Mouse (Mus musculus): ENCODE data around the gene Rab15. TPM values are rescaled to one million over a fixed set of nuclear protein-coding genes. Genes with fewer than 3 reads are reported as not detected.
A peak's percentile ranks its signal among the peaks of the same experiment; 100 is the strongest.

The Rab15 gene
- polyA plus RNA-seq, 1 experiment from 2014 or later = 0.31 TPM

DNA sequence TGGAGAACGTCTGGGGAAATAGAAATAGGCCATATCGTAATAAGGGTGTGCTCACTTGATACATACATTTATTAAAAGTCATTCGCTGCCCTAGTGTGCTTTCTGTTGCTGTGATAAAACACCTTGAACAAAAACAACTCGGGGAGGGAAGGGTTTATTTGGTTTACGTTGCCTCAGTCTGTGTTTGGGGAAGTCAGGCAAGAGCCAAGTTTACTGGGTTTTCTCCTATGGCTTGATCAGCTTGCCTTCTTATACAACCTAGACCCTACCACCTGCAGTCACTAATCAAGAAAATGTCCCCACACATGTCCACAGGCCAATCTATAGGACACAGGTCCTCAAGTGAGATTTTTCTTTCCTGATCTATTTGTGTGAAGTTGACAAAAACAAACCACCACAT lies 51.2 kb downstream of the Rab15 start:
- no peak for ATAC-seq
- WGBS (ENCODE audit: insufficient replicate concordance) = 79% methylated on average over 5 of the region's 5 CpGs
- H3K4me1 ChIP-seq = peaks cover 6% of the 10 kb centered on the region

DNA sequence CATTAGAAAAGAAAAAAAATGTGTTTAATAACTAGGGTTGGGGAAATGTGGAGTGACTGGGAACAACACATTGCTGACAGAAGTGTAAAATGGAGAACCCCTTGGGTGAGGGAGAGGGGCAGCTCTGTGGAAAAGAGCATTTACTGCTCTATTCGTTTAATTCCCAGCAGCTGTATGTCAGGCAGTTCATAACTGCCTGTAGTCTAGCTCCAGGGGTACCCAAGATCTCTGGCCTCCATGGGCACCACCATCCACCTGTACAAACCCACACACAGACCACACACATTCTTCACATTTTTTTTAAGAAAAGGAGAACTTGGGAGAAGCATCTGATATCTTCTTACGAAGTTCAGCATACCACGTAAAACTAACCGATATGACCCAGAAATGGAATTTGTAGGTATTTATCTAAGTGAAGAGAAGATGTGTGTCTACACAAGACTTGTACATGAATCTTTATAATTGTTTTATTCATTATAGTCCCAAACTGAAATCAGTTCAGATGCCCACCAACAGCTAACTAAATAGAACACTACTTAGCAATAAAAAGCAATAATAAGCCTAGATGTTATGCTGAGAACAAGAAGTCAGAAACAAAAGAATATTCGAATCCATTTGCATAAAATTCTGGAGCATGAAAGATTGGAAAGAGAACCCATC lies 51.7 kb downstream of the Rab15 start:
- H3K9me3 ChIP-seq (replicated peaks) = no peaks in the 10 kb centered on the region
- H3K4me1 ChIP-seq = peaks cover 12% of the 10 kb centered on the region
- no peak overlapping the region for H3K4me3 ChIP-seq
- no peak for ATAC-seq
- H3K4me2 ChIP-seq = no peak overlapping the region
- peaks cover 7% of the 10 kb centered on the region for H3K36me3 ChIP-seq
- no peak overlapping the region for H3K27ac ChIP-seq
- no peak overlapping the region for H3K9ac ChIP-seq
- 81% methylated on average over 5 of the region's 5 CpGs for WGBS (ENCODE audit: insufficient replicate concordance)
- H3K27me3 ChIP-seq (replicated peaks) = no peaks in the 10 kb centered on the region

More for the DNA sequence above, 51.2 kb downstream of the Rab15 start:
- Histone ChIP-seq H3K9ac (no peak overlapping the region), H3K27ac (no peak overlapping the region), H3K9me3 (replicated peaks) (no peaks in the 10 kb centered on the region), H3K4me2 (no peak overlapping the region), H3K27me3 (replicated peaks) (no peaks in the 10 kb centered on the region), H3K36me3 (peaks cover 10% of the 10 kb centered on the region), H3K4me3 (no peak overlapping the region)

DNA sequence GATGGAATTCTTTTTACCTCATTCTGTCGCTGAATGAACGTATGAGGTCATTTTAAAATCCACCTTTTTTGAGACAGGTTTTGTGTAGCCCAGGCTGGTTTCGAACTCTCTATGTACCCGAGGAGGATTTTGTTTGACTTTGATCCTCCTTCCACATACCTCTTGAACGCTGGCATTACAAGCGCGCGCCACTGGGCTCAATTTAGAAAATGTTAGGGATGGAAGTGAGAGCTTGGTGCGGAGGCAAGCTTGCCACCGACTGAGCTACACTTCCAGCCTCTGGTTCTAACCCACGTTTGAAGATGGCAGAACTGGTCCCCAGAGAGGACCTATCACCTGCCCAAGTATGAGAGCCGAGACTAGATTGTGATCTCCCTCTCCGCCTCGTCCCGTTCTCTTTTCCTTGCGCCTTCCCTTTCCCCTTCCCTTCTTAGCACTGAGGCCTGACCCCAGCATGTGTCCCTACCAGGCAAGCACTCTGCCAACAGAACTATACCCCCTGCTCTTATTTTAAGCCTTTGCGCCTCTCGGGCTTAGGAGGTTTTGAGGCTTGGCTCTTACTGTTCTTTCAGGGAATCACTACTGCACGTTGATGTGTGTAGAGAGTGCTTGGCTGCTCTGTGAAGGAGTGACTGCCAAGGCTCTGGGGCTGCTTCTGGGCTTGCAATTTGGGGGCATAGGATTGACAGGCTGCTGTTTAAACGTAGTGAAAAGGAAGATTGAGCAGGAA lies 56.6 kb downstream of the Rab15 start:
- Histone ChIP-seq H3K9ac (peak overlapping the region; percentile 81), H3K4me2 (peak overlapping the region; percentile 74), H3K27ac (peak overlapping the region; percentile 90), H3K4me3 (peak overlapping the region; percentile 78), H3K36me3 (no peaks in the 10 kb centered on the region), H3K9me3 (replicated peaks) (no peaks in the 10 kb centered on the region), H3K4me1 (peaks cover 21% of the 10 kb centered on the region), H3K27me3 (replicated peaks) (no peaks in the 10 kb centered on the region; the same call in 1 of the 2 replicates)
- WGBS (ENCODE audit: insufficient replicate concordance) = 26% methylated on average over 20 of the region's 20 CpGs
- ATAC-seq = peak; percentile 1; the same call in 1 of the 2 replicates

DNA sequence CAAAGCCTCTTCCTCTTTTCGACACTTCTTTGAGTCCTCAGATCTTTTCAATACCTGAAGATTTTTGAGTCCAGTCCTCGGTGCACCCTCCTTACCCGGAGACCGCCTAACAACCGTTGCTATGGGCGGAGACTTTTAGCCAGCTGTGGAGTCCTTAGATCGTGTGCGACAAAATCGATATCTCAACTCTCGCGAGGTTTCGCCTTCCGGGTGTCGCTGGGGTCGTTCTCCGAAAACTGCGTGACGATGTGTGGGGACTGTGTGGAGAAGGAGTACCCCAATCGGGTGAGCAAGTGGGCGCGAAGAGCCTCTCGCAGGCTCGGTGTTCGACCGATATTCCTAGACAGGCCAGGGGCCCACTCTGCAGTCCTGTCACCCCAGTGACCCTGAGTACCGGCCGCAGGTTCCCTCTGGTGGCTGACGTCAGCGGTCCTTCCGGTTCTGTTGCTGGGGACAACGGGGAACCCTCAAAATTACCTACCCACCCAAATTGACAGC lies 57.3 kb downstream of the Rab15 start, which contains the start of the genes Churc1 and Fntb:
Gene Churc1, plus strand, starts transcription at position 185 of the 498 bp plus-strand sequence.
Gene Fntb, plus strand, starts transcription at position 236 of the 498 bp plus-strand sequence.
- ATAC-seq = peak; percentile 98
- no peaks in the 10 kb centered on the region for H3K9me3 ChIP-seq (replicated peaks)
- peaks cover 21% of the 10 kb centered on the region for H3K4me1 ChIP-seq
- peak within 1 kb of the TSS; percentile 78 for H3K4me3 ChIP-seq
- peak within 1 kb of the TSS; percentile 90 for H3K27ac ChIP-seq
- WGBS (ENCODE audit: insufficient replicate concordance) = under 1% methylated on average over 31 of the region's 31 CpGs
- no peaks in the 10 kb centered on the region for H3K36me3 ChIP-seq
- H3K9ac ChIP-seq = peak within 1 kb of the TSS; percentile 81
- no peaks in the 10 kb centered on the region; the same call in 1 of the 2 replicates for H3K27me3 ChIP-seq (replicated peaks)
- H3K4me2 ChIP-seq = peak within 1 kb of the TSS; percentile 74

DNA sequence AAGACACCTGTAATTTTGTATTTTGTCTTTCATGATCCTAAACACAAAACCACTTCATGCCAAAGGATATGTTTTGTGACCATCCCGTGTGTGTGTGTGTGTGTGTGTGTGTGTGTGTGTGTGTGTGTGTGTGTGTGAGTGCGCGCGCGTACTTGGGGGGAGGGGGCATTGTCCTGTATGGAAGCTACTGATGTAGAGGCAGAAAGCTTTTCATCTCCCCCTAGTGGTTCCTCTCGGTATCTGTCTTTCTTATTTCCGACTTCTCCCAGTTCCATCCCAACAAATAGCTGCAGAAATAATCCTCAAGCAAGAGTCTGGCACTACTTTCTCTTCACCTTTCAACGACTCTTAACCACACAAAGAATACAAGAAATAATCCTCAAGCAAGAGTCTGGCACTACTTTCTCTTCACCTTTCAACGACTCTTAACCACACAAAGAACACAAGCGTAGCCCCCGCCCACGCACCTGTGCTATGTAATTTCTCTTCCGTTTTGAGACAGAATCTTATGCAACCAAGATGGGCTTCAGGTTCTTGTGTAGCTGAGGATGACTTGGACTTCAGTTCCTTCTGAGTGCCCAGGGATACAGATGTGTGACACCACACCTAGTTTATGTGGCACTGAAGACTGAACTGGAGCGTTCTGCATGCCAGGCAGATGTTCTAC lies 69.9 kb downstream of the Rab15 start:
- ATAC-seq = no peak
- WGBS (ENCODE audit: insufficient replicate concordance) = 35% methylated on average over 14 of the region's 14 CpGs
- Histone ChIP-seq H3K9ac (no peak overlapping the region), H3K9me3 (replicated peaks) (peaks cover 4% of the 10 kb centered on the region), H3K36me3 (no peaks in the 10 kb centered on the region), H3K27me3 (replicated peaks) (peaks cover 10% of the 10 kb centered on the region), H3K4me3 (no peak overlapping the region), H3K4me1 (no peaks in the 10 kb centered on the region), H3K27ac (no peak overlapping the region), H3K4me2 (no peak overlapping the region)

DNA sequence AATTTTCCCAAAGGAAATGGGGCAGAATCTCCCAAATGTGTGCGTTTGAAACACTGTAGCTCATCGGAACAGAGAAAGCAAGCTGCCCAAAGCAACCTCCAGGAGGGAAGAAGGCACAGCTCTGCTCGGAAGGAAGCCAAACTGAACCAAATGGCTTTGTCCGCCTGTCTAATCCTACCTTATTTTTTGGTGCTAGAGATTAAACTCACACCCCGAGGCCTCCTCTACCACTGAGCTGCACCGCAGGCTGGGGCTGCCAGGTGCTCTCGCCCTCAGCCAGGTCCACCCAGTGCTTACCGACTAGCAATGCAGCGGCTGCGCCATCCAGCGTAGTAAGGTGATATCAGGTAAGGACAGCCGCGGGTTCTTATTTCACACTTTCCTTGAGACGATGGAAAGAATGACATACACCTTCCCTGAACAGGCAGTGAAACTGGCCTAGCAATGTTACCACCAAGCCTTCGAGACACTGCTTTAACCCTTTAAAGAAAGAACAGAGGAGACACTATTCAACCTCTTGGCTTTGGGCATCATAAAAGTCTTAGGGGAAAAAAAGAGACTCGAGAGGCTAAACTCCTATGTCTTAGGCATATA lies 71.7 kb downstream of the Rab15 start:
- Histone ChIP-seq H3K9me3 (replicated peaks) (peaks cover 4% of the 10 kb centered on the region), H3K9ac (no peak overlapping the region), H3K4me2 (no peak overlapping the region), H3K4me3 (no peak overlapping the region), H3K27me3 (replicated peaks) (peaks cover 10% of the 10 kb centered on the region), H3K27ac (no peak overlapping the region), H3K36me3 (no peaks in the 10 kb centered on the region), H3K4me1 (no peaks in the 10 kb centered on the region)
- WGBS (ENCODE audit: insufficient replicate concordance) = 69% methylated on average over 16 of the region's 16 CpGs
- ATAC-seq = no peak

Other genes with a start within 250 kb of the Rab15 start
- gene Sptb, start 112.4 kb downstream of the Rab15 start, polyA plus RNA-seq (2016; fragmentation: Nextera tagmentation; extraction: Ambion mirVana) = 83.5 and 94.6 TPM in 2 replicates
- gene Churc1, start 57.4 kb downstream of the Rab15 start, polyA plus RNA-seq (2016; fragmentation: Nextera tagmentation; extraction: Ambion mirVana) = 99.2 and 101 TPM in 2 replicates
- gene Fntb, start 57.3 kb downstream of the Rab15 start, polyA plus RNA-seq (2016; fragmentation: Nextera tagmentation; extraction: Ambion mirVana) = 30.7 and 31.3 TPM in 2 replicates
- gene Gpx2, start 27.4 kb downstream of the Rab15 start, polyA plus RNA-seq (2016; fragmentation: Nextera tagmentation; extraction: Ambion mirVana) = not detected in 2 replicates
- 10.7 and 12.6 TPM in 2 replicates for gene Max, start 139.3 kb upstream of the Rab15 start, polyA plus RNA-seq (2016; fragmentation: Nextera tagmentation; extraction: Ambion mirVana)